Mouse (Mus musculus) T-helper 2 cell (primary cell): ENCODE measurements around the gene Ier2.

ENCODE experiments used
- in situ Hi-C: fragments of 300-600 bp; cut with MboI, MseI; formaldehyde crosslinking; loops from one replicate; pipeline ENCODE4 v1.15.1; 2025; ENCODE audit warnings: high pct_unique_total_duplicates

Gene Ier2

GRCm38 (mm10) chr8:84663483-84664327 is 1.1 kb upstream of the Ier2 start:
- in situ Hi-C loops = loop anchor here (10.0 kb wide), 1 partner anchor 321 kb away; no protein-coding TSS in a partner anchor

GRCm38 (mm10) chr8:84661961-84662571 is 586 bp downstream of the Ier2 start:
- in situ Hi-C loops = loop anchor here (10.0 kb wide), 1 partner anchor 323 kb away; no protein-coding TSS in a partner anchor

- in situ Hi-C loops = loop anchor here (10.0 kb wide), 1 partner anchor 323 kb away; no protein-coding TSS in a partner anchor
Measured at GRCm38 (mm10) chr8:84661458-84661871, 1.2 kb downstream of the Ier2 start.

GRCm38 (mm10) chr8:84660819-84661457 is 1.7 kb downstream of the Ier2 start:
- in situ Hi-C loops = loop anchor here (10.0 kb wide), 1 partner anchor 324 kb away; no protein-coding TSS in a partner anchor

- in situ Hi-C loops = loop anchor here (10.0 kb wide), 1 partner anchor 325 kb away; no protein-coding TSS in a partner anchor
Measured at GRCm38 (mm10) chr8:84659936-84660818, 2.5 kb downstream of the Ier2 start.

GRCm38 (mm10) chr8:84658951-84659350 is 3.7 kb downstream of the Ier2 start:
- in situ Hi-C loops = no loop called here

- in situ Hi-C loops = no loop called here
Measured at GRCm38 (mm10) chr8:84657680-84658079, 5.0 kb downstream of the Ier2 start.

- in situ Hi-C loops = no loop called here
Measured at GRCm38 (mm10) chr8:84657203-84657602, 5.4 kb downstream of the Ier2 start.

GRCm38 (mm10) chr8:84656641-84657126 is 6.0 kb downstream of the Ier2 start:
- in situ Hi-C loops = no loop called here

GRCm38 (mm10) chr8:84656191-84656525 is 6.5 kb downstream of the Ier2 start:
- in situ Hi-C loops = no loop called here

- in situ Hi-C loops = no loop called here
Measured at GRCm38 (mm10) chr8:84655336-84656190, 7.1 kb downstream of the Ier2 start.

- in situ Hi-C loops = no loop called here
Measured at GRCm38 (mm10) chr8:84654597-84654996, 8.1 kb downstream of the Ier2 start.

- in situ Hi-C loops = no loop called here
Measured at GRCm38 (mm10) chr8:84653092-84653631, 9.5 kb downstream of the Ier2 start.

- in situ Hi-C loops = no loop called here
Measured at GRCm38 (mm10) chr8:84650213-84650612, 12.4 kb downstream of the Ier2 start.

GRCm38 (mm10) chr8:84647461-84647901 is 15.2 kb downstream of the Ier2 start:
- in situ Hi-C loops = no loop called here

- in situ Hi-C loops = no loop called here
Measured at GRCm38 (mm10) chr8:84646800-84647199, 15.9 kb downstream of the Ier2 start.

- in situ Hi-C loops = no loop called here
Measured at GRCm38 (mm10) chr8:84643019-84643418, 19.6 kb downstream of the Ier2 start.

- in situ Hi-C loops = no loop called here
Measured at GRCm38 (mm10) chr8:84641578-84642361, 20.9 kb downstream of the Ier2 start.
